Mouse (Mus musculus): ENCODE data around the gene Cgn.
"Not testable (repeated sequence)": the region's sequence is repeated elsewhere in the genome, so short reads cannot be mapped to it uniquely, and the experiment has no call there.

The Cgn gene

GRCm38 (mm10) chr3:94789071-94789470, 2.8 kb upstream of the Cgn start:
- no peak for DNase-seq

- DNase-seq: peak in 1 of 2 experiments; percentile 34
Measured at GRCm38 (mm10) chr3:94787122-94787780, 959 bp upstream of the Cgn start.

GRCm38 (mm10) chr3:94785958-94786357, 334 bp downstream of the Cgn start:
- DNase-seq: peak in 1 of 2 experiments; percentile 68

GRCm38 (mm10) chr3:94784171-94784701, 2.1 kb downstream of the Cgn start:
- peak in 1 of 2 experiments; percentile 57 for DNase-seq

GRCm38 (mm10) chr3:94783462-94783931, 2.8 kb downstream of the Cgn start:
- peak; percentile 74 to 85 for DNase-seq

- DNase-seq: no peak
Measured at GRCm38 (mm10) chr3:94782936-94783335, 3.4 kb downstream of the Cgn start.

DNA sequence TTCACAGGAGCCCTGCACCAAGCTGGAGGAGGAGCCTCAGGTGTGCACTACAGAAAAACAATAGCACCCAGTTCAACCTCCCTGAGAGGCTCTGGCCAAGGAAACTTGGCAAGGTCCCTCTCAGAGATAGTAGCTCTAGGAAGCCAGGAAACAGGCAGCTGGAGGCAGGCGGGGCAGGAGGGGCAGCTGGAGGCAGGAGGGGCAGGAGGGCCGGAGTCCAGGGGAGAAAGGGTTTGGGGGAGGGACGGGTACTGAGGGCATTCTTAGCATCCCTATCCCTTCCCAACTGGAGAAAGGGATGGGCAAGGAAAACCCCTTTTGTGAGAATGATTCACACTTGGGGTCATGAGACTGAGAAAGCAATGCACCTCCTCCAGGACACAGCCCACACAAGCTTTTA, 4.9 kb downstream of the Cgn start:
- DNase-seq: no peak

DNA sequence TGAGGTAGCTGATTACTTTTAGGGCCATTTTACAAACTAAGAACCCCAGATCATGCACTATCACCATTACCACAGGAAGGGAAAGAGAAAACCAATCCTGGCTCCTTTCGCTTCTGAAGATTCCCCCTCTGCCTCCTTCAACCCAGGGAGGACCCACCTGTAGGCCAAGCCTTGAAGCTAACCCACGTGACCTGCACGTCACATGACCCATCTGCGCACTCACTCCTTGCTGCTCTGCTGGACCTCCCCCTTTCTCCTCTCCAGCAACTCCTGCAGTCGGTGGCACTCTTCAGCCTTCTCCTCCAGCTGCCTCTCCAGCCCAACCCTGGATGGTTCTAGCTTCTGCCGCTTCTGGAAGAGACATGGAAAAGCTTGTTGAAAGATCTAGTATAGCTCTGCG, 10.4 kb downstream of the Cgn start:
- DNase-seq: no peak

- DNase-seq: no peak
Measured at GRCm38 (mm10) chr3:94774039-94774438, 12.3 kb downstream of the Cgn start.

GRCm38 (mm10) chr3:94765456-94765855, 20.8 kb downstream of the Cgn start:
- not testable (repeated sequence) for DNase-seq

GRCm38 (mm10) chr3:94764545-94765292, 21.6 kb downstream of the Cgn start:
- not testable (repeated sequence) for DNase-seq

DNA sequence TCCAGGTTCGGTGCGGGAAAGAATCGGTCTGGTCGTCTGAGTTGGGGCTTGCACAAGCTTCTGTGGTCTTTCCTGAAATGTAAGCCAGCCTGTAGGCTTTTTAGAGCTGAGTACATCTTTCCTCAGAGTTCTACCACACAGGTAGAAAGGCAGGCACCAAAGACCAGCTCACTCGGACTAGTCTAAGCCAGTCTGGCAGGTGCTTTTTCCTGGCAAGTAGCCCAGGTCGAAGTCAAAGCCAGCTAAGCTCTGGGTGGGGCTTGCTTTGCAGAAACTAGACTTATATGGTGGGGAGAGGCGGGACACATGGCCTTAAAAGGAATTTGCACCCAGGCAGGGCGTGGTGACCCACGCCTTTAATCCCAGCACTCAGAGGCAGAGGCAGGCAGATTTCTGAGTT, 27.9 kb downstream of the Cgn start:
- peak; percentile 49 to 70 for DNase-seq

- peak; percentile 57 to 60 for DNase-seq
Measured at GRCm38 (mm10) chr3:94758056-94758409, 28.3 kb downstream of the Cgn start.

DNA sequence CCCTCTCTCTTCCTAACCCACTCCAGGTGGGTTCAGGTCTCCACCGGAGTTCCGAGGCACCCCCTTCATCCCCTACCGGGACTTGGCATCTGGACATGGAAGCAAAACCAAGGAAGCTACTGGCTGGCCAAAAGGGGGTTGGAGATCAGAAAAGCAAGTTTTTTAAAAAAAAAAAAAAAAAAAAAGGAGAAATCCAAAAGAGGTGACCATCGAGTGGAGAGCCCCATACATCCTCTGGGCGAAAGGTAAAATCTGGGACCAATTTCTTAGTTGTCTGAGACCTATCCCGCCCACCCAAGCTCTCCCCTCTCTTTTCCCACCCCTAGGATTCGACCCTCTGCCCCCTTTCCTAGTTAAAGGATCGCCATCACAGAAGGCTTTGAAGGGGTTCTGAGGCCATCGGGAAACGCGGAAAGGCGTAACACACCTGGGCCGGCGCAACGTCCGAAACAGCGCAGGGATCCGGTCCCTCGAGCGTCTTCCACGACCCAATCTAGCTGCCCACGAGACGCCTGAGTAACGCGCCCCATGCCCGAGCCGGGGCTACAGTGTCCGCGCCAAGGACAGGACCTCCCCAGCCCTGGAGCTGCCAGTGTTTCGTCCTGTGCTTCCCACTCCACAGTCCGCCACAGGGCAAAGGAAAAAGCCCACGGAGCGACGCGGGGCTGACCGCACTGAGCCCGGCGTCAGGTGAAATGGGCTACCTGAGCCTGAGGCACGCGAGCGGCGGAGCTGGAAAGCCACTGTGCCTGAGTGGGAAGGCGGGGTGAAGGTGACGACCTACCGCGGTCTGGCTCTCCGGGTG, 28.8 kb downstream of the Cgn start:
- DNase-seq: not testable (repeated sequence)

DNA sequence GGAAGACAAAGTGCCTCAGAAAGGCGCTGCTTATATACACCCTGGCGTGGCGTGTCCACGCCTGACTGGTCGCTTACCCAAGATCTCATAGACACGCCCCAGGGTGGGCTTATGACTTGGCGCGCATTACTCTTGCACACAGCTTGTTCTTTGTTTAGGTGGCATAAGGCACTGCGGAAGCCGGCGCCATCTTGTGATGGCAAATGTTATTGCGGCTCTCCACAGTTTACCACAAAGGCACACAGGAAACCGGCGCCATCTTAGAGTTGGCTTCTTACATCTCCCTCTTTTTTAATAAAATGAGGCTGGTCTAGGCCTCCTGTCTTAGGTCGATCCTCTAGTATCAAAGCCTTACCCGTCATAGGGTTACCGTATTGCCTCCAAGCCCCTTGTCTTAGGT, 40.6 kb downstream of the Cgn start:
- DNase-seq: no peak

GRCm38 (mm10) chr3:94723637-94724036, 62.7 kb downstream of the Cgn start:
- DNase-seq: peak in 1 of 2 experiments; percentile 33

DNA sequence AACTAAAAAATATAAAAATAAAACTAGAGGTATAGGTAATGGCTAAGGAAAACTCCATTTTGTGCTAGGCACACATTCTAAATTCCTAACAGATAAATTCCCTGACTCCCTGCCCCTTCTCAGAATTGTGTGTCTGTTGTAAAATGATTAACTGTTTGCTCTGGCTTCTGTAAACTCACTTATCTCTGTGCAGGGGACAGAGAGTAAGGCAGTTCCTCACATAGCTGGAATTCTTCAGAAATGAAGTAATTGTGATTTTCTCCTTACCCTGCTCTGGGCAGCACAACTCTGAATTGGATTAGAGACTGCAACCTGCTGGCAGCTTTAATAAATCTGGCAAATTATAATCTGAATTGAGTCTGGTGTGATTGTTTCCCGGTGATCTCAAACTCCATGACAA, 68.0 kb downstream of the Cgn start:
- DNase-seq: peak in 1 of 2 experiments; percentile 28

- DNase-seq: not testable (repeated sequence)
Measured at GRCm38 (mm10) chr3:94713424-94713823, 72.9 kb downstream of the Cgn start.

DNA sequence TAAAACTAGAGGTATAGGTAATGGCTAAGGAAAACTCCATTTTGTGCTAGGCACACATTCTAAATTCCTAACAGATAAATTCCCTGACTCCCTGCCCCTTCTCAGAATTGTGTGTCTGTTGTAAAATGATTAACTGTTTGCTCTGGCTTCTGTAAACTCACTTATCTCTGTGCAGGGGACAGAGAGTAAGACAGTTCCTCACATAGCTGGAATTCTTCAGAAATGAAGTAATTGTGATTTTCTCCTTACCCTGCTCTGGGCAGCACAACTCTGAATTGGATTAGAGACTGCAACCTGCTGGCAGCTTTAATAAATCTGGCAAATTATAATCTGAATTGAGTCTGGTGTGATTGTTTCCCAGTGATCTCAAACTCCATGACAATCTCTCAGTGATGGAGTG, 75.7 kb downstream of the Cgn start:
- not testable (repeated sequence) for DNase-seq

Data from kidney, adult 8-10 months (tissue).